Mouse (Mus musculus) C2C12 (cell line): ENCODE results near the gene Lingo2.

Experiments used
- CEBPB ChIP-seq: IDR thresholded peaks from one replicate; pipeline ENCODE4 v1.6.1; 2011; ENCODE audit warnings: low read depth, mild to moderate bottlenecking, control low read depth, moderate library complexity
- CTCF ChIP-seq: IDR thresholded peaks from one replicate; pipeline ENCODE4 v1.5.1; 2011; ENCODE audit not compliant: control insufficient read depth, insufficient read depth, insufficient read length
- MAX ChIP-seq: IDR thresholded peaks from one replicate; pipeline ENCODE4 v1.6.1; 2011; ENCODE audit warnings: mild to moderate bottlenecking, control low read depth

- TF ChIP-seq CTCF (no peak), MAX (no peak), CEBPB (no peak)
Measured at GRCm38 (mm10) chr4:36131341-36131740, 820.2 kb downstream of the Lingo2 start.
